Mouse (Mus musculus) layer of hippocampus, adult 9-11 months (tissue): ENCODE measurements at regions not wholly inside any gene's neighbourhood (a gene's known extent, or its start where the extent isn't known, plus 50 kb on each side); places are given as distances from the start of the nearest gene placed in this dataset.
"Not testable (repeated sequence)": the region's sequence is repeated elsewhere in the genome, so short reads cannot be mapped to it uniquely, and the experiment has no call there.

Experiments used
- DNase-seq: peaks from one replicate; pipeline ENCODE4 v3.0.0; 2022

DNA sequence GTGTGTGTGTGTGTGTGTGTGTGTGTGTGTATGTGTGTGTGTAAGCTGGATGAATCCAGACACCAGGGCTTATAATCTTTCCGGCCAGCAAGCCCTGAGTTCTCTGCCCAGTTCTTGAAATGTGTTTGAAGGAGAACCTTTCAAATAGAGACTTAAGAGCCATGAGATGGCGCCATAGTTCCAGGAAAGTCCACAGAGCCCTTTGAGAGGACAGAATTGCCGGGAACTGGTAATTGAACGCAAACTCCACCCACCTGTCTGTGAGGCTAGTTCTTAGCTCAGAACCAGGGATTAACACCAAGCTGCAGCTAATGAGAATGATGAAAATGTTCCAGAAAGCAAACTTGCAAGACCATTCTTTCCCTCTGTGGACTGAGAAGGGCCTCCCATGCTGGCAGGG is 72.2 kb downstream of the Trim42 start:
- DNase-seq: peak; percentile 54

DNA sequence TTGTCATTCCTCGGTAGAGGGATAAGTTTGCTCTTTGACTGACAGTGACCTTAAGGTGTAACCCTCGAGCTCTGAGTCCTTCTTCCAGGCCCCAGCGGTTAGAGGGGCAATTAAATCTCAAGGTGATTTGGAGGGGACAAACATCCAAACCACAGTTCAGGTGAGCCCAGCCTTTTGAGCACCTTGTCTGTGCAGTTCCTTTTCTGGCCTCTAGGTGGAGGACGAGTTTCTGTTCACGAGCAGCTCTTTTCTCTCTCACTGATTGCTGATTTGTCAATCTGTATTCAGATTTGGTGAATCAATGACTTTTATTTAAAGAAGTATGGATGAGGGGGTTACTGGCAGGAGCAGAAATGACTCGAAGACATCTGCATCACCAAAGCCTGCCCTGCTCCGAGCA is 74.0 kb downstream of the Trim42 start:
- DNase-seq: no peak

DNA sequence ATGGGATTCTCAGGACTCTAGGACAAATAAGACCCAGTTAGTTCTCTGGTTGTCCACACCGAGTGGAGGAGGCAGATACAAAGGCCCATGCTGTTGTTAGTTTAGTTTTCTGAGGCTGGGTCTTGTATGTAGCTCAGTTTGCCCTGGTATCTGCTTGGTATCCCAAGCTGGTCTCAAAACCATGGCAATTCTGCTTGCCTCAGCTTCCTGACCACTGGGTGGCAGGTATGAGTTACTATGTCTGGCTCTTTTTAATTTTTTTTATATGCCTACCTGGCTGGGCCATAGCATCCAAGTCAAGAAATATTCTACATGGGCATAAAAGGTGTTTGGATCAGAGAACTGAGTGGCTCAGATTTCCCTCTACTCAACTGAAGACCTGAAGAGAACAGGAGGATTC is 77.9 kb downstream of the Trim42 start:
- no peak for DNase-seq

DNA sequence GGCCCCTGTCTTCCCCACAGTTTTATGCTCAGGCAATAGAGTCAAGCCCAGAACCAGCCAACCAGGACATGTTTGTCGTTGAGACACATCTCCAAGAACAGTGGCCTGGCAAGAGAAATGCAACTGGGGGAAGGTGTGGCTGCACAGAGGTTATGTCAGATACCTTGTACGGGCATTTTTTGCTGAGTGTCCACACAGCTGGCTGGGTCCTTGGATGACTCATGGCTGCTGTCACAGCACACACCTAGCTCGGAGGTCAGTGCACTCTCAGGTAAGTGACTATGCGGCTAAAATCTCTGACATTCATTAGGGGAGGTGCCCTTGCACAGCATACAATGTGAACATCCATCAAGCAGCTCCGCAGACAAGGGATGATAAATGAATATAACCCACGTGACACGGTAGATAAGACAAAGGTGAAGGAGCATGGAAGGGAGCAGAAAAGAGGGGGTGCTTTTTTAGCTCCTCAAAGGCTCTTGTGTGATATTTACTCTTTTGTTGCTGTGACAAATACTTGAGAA is 85.4 kb downstream of the Trim42 start:
- DNase-seq: no peak

DNA sequence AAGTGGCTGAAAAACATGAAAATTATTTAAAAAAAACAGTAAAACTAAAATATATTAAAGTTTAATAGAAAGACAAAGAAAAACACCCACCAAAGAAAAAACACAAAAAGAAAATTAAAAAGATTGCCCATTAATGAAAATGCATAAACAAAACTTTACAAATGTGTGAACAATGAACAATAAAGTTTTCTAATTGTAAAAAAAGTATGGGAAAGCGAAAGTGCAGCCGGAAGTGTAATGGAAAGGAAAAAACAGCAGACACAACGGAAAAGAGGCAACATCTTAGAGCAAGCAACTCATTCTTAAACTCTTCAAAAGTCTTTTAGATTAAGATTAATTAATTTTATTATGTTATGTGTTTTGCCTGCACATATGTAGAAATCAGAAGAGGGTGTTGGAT is 87.7 kb downstream of the Trim42 start:
- no peak for DNase-seq

DNA sequence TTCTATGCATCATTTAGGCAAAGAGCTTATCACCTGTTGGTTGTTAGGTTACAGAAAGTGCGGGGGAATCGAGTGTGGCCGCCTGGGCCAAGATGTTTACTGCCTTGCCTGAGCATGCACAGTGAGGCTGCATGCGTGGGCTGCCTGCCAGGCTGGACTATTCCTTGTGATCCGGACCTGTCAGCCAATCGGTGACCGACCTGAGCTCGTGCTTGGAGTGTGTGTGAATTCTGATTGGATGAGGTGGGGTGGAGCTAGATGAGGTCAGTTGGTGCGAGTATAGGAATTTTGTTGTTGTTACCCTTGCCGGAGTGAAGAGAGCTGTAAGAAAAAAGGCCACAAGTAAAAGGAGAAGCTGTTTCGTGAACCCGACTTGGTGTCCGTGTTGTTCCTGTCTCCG is 94.3 kb downstream of the Trim42 start:
- not testable (repeated sequence) for DNase-seq

DNA sequence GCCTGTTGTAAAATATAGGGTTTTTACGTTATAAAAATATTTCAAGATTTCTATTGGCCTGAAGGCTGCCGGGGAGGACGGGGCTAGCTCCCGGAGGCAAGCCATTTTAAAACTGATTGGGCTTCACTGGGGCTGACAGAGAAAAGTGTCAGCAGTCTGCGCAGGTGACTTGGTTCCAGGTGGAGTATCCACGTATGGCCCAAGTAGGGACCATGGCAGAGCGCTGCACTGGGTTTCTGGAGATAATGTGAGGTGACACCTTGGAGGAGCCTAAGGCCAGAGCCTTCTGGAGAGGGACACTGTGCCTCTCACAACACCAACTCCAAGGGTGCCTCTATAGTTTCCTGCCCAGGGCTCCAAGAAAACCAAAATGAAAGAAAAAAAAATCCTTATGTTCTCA is 95.9 kb downstream of the Trim42 start:
- no peak for DNase-seq

DNA sequence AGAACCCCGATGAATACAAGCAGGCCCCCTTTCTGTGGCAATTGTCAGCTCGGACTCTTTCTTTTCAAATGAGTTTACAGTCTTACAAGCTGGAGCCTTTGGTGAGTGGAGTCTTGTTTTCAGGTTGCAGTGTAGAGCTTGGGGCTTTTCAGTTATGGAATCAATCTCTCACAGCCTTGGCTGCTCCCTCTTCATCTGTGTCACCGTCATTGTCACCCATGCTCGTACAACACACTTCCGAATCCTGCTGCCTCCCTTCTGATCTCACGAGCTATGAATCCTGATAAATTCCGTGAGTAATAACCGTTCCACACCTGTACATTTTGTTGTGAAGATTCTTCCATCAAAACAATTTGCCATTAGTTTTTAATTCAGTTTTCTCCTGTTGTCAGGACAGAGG is 97.7 kb downstream of the Trim42 start:
- no peak for DNase-seq

DNA sequence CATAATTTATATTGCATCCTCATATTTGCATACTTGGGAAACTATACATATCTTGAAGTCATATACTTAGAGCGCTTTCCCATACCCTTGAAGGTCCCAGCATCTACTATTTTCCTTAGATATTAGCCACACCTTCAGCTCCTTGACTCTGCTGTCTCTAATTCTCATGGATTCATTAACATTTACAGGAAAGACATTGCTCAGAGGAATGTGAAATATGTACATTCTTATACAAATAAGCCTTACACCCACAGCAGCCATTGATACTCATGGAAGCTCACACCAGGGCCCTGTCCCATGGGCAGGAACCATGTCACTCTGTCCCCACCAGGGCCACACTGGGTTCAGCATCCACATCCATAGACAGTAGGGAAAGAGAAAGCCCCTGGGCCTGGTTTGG is 122.1 kb downstream of the Trim42 start:
- no peak for DNase-seq

DNA sequence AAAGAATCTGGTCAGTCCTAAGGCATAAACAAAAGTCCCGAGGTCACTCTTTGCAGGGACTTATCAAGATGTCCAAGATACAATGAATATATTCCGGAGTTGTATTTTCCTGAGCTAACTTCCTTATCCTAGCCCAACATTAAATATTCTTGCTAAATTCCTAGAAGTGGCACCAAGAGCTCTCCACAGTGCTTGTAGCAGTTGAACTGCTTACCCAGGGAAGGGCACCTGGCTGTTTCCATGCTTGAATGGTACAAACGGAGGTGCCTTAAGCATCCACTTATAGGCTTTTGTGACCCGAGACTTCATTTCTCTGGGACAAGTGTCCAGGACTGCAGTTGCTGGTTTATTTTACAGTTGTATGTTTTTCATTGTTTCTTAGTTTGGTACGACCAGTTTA is 115.1 kb upstream of the Slc25a36 start:
- DNase-seq: no peak

DNA sequence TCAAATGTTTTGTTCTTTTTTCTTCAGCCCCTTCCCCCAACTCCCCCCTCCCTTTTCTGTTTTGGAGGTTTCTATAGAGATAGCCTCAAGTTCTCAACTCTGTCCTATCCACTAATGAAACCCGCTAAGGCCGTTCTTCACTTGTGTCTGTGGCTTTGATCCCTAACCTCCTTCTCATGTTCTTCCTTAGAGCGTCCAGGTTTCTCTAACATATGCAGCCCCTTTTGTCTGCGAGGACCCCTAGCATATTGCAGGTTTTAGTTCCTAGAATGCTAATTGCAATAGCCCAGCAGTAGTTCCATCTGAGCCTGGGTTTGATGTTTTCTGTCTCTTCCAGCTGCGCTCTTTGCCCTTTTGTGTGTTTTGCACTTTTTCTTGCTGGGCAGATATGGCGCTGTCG is 113.6 kb upstream of the Slc25a36 start:
- DNase-seq: no peak

DNA sequence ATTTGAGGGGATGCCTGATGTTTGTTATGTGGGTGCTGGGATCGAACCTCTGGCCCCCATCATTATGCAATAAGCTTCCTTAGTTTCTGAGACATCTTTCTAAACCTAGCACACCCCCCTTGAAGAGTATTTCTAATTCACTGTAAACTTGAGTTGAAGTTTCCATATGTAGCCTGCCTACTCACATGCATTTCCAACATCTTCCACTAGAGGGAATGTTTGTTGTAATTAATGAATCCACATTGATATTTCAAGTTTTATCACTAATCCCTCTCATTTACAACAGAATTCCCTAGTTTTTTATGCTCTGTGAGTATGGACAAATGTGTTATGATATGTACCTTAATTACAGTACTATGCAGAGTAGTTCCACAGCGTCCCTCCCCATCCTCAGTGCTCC is 103.8 kb upstream of the Slc25a36 start:
- no peak for DNase-seq

DNA sequence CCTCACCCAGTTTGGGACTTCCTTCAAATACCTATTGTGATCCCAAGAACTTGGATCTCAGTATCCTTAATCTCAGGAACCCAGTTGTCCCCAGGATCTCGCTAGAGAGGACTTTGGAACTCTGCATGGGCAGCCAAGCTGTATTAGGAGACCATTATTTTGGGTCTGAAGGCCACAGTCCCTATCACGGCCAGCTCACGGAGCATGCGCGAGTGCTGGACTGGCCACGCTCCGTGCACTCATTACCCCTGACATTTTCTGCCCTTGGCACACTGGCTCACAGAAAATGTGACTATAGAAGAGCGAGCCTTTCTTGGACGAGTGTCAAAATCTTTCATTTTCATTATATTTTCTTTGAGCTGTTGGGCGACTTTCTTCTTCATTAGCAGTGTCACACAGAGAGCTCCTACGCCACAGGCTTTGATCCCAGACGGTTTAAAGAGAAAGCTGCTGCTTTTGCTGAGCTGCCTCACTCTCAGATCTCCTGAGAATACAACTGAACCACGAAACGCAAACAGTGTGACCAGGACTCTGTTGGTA is 79.4 kb upstream of the Slc25a36 start:
- no peak for DNase-seq

DNA sequence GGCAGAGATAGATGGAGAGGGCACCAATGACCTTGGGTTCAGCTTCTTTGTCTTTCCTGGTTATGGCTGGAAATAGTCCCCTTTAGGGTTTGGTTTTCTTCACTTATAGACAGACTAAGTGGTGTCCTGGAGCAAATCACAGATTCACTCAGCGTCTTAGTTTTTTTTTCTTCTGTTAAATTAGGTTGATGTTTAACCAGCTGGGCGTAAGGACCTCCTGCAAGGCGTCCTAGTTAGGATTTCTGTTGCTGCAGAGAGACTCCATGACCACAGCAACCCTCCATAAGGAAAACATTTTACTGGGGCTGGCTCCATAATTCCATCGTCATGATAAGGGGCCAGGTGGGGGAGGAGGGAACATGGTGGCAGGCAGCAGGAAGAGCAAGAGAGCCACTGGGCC is 78.7 kb upstream of the Slc25a36 start:
- DNase-seq: no peak

DNA sequence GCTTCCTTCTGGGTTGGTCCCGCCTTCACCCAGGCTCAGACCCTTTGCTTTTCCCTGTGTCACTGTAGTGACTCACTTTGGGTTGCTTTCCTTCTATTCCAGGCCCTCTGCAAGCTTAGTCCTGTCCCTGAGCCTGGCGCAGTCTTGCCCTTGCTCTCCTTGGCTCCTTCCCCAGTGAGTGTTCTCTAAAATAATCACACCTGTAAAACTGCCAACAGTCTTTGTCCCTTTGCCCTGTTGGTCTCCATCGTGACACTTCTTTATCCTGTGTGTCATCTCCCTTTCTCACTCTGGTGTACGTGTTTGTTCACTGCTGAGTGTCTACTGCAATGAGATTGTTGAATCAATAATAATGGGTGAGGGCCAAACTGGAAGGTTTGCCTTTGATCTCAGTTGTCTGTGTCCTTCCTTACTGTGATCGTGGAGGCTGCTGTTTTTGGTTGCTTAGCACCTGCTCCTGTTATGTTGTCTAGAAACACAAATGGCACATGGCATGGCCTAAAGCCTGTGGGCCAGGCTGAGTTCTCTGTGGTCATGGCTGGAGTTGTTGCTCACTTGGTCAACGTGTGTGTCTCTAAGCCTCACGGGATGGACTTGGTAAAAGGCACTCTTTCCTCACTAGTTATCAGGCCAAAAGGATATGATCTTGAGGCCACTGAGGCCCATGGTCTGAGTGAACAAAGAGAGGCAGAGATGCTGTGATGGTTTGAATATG is 77.8 kb upstream of the Slc25a36 start:
- no peak for DNase-seq

DNA sequence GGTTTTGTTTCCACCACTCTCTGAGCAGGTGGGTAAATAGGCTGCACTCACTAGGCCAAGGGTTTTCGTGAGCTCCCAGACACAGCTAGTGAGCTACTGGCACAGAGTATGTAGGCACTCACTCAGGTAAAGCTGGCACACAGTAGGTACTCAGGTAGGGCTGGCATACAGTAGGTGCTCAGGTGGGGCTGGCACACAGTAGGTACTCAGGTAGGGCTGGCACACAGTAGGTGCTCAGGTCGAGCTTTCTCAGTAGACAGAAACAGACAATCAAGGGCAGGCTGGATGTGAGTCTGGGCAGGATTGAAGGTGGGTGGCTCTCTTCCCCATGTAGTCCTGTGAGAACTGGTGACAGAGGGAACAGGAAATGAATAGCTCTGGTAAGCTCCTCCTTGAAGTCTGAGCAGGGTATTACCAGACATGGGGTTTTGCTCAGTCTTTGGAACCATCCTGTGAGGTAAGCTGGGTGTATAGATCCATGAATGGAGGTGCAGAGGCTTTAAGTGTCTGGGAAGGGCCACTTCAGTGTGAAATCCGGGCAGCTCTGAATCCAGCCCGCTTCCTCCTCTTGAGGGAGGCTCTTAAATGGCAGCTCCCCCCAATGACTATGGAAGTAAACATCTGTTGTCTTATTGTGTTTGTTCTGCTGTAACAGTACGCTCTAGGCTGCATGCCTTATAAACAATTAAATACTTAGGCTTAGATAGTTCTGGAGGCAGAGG is 62.4 kb upstream of the Slc25a36 start:
- no peak for DNase-seq

DNA sequence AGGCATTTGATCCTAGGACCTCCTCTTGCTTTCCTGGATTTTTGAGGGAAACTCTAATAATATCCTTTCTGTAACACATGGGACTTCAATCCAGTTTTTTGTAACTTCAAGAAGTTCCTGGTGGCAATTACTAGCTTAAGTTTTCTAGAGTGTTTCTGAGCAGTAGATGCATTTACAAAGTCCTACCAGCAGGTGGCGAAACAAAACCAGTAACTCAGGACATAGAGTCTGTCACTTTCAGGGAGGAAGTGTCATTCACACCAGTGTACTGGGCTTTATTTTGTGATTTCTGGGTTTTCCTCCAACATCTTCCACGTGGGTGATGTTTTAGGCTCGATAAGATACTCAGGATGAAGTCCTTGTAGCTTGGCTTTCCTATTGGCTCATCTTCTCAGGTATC is 61.1 kb upstream of the Slc25a36 start:
- peak; percentile 9 for DNase-seq

DNA sequence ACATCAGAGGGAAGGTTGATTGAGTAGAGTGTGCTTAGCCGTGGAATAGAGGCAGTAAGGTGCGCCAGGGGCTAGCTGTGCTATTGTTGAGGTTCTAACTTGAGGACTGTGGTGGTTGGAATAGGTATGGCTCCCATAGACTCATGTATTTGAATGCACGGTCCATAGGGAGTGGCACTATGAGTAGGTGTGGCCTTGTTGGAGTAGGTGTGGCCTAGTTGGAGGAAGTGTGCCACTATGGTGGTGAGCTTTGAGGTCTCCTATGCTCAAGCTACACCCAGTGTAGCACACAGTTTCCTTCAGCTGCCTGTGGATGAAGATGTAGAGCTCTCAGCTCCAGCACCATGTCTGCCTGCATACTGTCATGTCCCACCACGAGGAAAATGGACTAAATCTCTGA is 60.5 kb upstream of the Slc25a36 start:
- no peak for DNase-seq

DNA sequence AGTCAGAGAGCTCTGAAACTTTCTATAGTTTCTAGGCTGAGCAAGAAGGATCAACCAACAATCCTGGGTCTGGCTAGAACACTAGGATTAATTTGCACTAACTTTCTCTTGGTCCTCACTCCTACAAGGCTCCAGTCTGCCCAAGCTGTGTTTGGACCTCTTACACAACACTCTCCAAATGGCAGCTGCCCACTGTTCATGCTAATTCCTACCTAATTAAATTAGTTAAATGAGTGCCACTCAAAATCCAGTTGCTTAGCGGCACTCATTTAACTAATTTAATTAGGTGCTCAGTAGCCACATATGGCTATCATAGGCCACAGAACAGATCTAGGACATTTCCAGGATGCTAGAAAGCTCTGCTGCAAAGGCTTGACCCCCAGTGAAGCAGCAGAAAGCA is 59.9 kb upstream of the Slc25a36 start:
- no peak for DNase-seq

DNA sequence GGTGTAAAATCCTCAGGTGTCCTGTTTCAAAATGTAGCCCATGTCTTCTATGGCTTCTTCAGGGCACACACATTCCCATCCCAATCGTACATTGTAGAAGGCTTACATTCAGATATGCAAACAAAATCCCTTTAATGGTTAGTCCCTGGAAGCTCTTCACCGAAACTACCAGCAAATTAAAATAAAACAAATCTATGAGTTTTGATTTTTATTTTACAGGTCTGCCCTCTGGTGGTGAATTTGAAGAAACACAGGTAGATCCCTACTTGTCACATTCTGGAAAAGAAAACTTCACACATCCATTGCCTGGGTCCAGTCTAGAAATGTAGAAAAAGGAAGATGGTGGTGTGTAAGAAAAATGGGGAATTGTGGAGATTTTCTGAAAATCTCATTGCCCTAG is 51.5 kb upstream of the Slc25a36 start:
- no peak for DNase-seq
